Mouse (Mus musculus) urinary bladder, postnatal 36 days (tissue): Measurements from ENCODE around the gene Immp1l.

ENCODE experiments used
- DNase-seq, 2 experiments: peaks; one replicate each; pipeline ENCODE4 v3.0.0; 2022; ENCODE audit warnings: low spot score in 2 of 2, mixed read lengths in 1 of 2

Gene Immp1l

DNA sequence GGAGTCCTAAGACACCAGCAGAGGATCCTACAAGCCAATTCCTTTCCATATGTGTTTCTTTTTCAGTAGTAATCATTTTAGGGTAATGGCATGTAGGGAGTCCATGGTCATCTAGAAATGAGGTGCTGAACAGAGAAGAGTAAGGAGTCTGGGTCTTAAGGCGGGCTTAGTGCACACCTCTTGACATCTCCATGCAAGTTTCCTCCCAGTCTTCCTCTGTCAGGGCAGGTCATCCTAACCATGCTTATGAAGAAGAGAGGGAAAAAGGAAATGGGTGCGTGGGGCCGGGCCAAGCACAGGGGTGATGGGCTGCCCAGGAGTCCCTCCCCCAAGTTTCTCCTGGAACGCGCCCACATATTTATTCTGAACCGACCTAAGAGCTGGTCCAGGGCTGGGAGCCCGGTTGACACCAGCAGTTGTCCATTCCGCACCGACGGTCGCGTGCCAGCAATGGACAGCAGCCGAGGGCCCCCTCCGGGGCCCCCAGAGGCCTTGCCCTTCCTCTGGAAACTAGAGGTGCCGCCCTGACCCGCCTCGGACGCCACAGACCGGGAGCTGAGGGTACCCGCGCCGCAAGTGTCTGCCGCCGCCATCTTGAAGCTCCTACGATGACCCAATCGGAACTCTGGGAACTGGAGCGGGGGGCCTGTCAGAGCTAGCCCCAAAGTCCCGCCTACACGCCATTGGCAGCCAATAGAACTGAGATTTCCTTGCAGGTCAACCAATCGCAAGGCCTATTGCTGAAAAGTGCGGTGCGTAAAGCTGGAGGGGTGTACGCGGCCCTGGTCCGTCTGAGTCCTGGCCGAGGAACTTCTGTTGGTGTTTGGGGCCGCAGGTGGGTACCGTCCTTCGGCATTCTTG, at the start of gene Immp1l, which contains the start of gene Elp4:
Gene Immp1l (plus strand): TSS at position 743 of the 861 bp plus-strand sequence.
Gene Elp4 (minus strand): TSS at position 669 of the 861 bp plus-strand sequence.
- DNase-seq = peak; percentile 97

DNA sequence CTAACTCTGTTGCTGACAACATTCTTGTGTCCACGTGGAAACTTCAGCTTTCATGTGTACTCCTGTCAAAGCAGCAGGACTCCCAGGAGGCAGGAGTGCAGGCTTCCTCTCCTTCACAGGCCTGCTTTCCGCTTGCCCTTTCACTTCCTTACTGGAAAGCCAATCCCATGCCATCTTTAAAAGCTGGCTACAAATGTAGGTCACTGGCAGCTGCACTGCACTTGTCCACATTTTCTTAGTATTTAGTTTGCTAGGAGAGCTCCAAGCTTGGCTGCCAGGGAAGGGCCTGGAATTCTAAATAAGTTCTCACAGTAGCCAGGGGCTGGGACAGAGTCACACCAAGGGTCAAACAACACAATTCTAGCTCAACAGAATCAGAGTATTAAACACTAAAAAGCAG, 49.7 kb upstream of the Immp1l start:
- DNase-seq = peak in 1 of 2 experiments; percentile 12

DNA sequence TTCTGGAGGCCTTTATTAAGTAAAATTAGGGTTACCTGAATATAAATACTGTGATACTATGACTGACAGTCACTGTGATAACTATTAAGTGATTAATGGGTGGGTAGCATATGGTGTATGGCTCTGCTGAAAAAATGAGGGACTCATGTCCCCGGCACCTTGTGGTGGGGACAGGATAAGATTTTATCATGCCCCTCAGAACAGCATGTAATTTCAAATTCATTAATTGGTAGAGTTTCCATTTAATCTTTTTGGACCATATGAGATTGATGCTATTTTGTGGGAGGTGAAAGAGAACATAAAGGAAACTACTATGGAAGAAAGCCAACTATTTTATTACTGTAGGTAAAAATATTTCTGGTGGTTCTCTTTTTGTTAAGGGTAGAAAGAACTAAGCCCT, 31.0 kb upstream of the Immp1l start:
- no peak for DNase-seq

DNA sequence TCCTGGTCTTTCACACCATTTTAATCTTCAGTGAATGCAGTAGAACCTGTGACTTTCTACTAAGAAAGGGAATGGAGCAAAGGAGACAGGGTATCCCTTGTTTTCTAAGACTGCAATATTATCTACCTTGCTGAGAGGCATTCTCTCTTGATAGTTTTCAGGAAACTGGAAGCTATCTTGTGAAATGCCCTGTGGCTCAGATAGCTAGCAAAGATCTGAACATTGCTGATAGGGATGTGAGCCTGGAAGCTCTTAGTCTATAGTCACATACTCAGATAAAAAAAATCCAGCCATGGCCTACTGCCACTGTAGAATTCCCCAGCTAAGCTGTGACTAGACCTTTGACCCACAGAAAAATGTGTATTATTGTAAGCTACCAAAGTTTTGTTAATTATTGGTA, 13.6 kb upstream of the Immp1l start:
- DNase-seq = no peak

DNA sequence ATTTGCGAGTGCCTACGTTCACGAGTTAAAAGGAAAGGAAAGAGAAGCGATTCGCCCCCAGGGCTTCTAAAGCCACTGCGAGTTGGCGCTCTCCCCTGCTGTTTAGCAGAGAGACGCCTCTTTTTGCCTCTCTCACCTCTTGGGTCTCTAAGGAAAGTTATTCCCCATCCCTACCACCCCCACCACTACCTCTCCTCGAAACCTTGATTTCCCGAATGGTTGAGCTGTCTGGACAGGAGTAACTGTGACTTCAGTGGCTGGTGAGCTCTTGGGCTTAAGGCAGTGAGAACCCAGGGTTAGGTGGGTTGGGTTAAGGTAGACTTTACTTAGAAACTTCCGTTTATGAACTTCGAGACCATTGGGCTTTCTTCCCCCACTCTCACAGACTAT, 314 bp downstream of the Immp1l start:
- DNase-seq = no peak

DNA sequence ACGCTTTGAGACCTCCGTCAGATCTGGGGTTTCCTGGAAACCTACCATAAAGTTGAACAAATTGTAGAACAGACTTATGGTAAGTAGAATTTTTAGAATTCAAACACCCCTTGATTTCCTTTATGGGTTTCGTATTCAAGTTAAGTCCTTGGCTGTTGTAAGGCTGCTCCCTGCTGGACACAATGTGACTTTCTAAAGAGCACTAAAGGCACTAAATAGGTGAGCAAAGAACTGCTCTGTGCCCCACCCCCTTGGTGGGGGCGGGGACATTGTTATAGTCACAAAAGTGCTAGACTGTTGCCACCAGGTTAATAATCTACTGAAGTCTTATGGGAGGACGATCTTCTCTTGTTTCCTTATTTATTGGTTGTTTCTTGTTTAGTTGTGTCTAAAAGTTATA, 3.9 kb downstream of the Immp1l start:
- DNase-seq = no peak

DNA sequence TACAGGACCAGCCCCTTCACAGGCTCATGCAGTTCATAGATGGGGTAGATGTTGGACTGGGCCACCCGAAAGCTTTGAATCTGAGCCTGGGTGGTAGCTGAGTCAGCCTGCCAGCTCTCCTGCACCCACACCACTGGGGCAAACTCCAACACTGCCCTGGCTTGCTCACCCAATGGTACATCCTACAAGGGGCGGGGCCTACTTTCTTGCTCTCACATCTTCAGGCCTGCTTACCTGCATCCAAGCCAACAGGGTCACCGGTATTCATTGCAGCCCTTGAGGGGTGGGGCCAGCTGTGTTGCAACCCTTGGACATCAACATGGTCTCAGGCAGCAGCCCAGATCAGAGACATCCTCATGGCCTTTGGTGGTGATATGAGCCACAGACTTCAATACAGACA, 6.2 kb downstream of the Immp1l start:
- no peak for DNase-seq

DNA sequence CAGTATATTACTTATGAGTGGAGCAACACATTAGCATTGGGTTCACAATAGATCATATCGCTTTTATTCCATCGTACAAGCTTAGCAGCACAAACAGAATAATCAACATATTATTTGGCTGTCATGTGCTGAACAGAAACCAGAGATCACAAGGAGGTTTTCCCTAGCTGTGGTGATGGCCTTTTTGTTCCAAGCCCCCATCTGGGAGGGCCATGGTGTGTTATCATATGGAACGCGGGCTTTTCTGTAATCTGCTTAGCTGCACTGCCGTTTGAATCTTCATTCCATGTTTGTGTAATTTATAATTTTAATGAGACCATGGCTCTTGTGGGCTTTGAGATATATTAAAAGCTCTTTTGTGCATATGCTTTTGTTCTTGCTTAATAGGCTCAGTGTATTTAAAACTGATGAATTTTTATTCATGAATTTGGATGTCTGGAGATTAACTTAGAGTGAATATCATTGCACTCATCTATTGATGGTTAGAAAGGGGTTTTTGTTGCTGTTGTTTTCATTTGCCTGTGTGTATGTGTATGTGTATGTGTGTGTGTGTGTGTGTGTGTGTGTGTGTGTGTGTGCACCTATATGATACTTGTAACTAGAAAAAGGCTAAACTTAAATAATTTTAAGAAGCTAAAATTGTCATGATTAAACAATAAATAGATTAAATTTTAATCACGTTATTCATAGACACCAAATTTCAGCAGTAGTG, 9.4 kb downstream of the Immp1l start:
- DNase-seq = no peak

DNA sequence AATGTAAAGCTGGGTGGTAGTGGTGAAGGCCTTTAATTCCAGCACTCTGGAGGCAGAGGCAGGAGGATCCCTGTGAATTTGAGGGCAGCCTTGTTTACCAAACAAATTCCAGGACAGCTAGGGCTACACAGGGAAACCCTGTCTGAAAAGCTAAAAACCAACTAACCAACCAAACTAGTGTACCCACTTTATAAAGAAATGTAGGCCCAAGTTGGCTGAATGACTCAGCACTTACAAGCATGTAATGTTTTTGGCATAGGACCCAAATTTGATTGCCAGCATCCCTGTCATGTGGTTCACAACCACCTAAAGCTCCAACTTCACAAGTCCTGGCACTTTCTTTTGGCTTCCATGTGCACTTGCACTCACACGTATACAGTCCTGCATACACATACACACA, 12.2 kb downstream of the Immp1l start:
- DNase-seq = no peak

DNA sequence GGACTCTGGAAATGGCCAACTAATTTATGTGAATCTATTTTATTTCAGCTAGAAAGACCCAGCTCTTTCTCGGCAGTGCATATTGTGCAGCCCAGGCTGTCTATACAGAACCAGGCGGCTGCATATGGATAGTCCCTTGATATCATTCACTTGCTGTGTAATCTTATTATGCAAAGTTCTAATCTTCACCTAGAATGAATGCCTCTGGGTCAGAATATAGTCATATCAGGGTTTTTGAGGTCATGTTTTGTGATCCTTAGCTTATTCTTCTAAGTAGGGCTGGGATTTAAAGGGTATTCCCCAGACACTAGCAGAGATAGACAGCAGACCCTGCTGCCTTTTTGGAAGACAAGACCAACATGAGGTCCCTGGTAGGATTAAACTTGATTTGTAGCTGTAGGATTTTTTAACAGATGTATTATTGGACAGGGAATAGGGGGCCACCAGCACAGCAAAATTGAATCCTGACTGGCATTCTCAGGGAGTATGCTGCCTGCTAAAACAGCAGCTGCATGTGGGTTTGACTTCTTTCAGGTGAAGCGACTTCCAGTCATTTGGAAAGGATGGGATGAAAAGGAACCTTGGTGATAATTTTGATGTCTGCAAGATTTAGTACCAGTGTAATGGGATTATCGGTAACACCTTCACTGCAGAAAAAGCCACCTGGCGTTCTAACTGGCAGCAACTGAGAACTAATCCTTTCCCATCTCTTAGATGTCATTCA, 13.3 kb downstream of the Immp1l start:
- no peak for DNase-seq

DNA sequence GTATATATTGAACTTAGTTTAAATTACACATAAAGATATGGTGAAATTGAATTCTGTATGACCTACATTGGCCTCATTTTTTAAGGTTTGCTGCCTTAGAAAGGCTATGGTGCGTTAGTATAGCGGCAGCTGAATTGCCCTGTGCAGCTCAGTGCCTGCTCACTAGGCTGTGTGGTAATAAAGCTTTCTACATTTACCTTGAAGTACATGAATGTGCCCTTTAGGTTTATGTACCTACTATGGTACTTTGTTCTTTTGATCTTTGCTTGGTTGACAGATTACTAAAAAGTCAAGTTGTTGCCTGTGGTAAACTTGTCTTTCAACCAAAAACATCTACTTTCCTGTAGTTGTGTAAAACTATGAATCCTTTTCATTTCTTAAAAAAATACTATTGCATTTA, 45.7 kb downstream of the Immp1l start:
- DNase-seq = no peak

DNA sequence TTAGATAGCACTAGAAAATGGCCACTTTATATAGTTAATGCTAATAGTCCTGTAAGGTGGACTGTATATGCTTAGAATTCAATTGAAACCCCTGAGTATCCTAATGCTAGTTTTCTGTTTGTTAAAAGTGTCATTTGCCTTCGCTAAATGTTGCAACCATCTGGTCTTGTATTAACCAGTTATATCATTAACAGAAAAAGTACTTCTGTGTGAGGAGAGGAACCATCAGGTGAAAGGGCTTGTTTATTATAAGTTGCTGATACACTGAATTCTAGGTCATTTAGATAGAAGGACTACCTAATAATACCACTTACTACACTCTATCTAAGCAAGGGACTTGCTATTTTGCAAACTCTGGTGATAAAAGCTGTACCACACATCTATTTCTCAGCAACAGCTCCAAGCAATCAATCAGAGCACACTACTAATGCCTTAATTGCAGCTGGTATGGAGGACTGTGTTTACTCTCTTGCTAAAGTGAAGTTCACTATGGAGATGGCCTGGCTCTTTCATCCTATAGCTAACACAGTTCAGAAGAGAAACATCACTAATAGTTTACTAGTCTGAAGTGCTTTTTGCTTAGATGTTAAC, 47.0 kb downstream of the Immp1l start:
- DNase-seq = no peak

DNA sequence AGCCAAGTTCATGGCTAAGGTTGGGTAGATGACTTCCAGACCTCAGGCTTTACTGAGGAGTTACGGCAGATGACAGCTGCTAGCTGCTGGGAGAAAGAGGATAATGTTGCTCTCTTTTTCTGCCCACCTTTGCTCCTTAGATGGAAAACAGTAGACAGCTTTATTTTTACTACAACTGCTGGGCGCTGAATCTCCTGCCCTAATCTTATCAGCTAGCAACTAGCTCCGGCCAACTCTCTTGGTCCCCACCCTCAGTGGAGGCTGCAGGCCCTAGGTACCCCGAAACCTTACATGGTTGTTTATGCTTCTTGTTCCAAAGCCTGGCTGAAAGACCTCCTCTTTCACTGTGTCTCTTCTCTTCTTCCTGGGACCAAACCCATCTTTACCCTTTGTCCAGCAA, 49.4 kb downstream of the Immp1l start:
- DNase-seq = no peak

DNA sequence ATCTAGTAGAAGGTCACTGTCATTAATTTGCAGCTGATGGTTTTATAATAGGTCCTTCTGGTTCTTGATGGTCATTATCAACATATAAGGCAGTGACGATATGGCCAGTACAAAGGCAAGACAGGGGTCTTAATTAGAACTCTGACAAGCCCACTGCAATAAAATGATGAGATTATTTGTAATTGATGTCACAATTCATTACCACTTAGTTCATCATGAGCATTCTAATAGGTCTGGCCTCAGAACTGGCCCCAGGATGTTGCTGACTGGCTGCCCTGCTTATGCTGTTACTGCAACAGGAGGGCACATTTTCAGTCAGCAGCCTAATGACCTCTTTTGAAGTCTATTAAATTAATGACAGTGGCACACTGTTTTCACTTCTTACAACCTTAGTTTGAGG, 59.0 kb downstream of the Immp1l start:
- DNase-seq = no peak

DNA sequence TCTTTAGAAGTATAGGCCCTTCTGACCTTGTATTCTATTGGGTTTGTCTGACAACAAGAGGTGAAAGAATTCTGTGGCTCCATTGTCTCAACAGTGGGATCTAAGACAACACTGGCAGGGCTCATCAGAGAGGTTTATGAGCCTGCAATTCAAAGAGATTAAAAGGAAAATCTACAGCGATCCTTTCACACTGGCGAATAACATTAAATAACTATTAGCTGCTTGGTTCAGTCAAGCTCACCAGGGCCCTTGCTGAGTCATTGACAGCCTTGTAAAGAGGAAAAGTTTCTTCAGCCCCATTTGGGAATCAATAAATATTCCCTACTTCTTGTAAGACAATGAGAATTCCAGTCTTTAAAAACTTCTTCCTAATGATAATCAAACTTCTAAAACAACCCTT, 69.5 kb downstream of the Immp1l start:
- no peak for DNase-seq

DNA sequence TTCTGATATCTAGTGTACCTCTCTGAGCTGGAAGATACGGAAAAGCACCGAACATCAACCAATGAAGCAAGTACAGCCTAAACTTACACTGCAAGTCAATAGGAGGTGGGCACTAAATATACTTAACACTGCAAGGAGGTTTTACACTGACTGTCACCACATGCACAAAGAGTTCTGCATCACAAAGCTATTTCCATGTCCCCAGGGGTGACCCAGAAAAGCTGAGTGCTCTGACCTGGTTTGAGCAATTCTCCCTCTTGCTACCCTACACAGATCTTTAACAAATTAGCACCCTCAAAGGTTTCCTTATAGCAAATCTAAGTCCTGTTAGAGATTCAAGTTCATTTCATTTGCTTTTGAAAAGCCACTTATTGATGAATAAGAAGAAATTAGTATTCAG, 73.6 kb downstream of the Immp1l start:
- DNase-seq = no peak

DNA sequence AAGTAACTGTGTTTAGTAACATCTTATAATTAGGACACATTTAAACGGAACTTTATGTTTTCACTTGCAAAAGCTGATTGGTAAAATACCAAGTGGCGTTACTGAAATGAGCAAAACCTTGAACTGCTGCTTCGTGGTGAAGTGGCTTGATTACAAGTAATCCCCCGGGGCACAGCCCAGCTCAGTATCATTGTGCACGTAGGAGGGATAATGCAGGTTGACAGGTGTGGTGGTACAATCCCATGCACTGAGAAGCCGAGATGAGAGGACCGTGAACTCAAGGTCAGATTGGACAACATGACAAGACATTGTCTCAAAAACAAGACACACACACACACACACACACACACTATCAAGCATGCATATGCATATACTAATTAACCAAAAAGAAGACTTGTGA, 80.8 kb downstream of the Immp1l start:
- DNase-seq = no peak

DNA sequence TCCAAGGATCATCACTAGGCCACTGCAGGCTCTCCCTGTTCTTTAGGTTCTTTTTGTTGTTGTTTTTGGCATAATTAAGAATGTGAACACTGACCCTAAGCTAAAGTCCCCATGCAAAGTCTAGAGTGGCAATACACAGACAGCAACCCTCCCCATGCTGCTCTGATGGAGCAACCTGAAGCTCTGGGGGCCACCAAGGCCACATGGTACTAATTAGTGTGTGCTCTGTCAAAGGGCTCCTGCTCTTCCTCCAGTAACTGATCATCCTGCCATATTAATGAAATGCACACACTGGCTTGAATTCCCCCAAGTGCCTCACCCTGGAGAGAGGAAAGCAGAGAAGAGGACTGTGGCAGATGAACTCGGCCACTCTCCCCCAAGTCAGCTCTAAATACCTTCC, 82.7 kb downstream of the Immp1l start:
- DNase-seq = no peak

DNA sequence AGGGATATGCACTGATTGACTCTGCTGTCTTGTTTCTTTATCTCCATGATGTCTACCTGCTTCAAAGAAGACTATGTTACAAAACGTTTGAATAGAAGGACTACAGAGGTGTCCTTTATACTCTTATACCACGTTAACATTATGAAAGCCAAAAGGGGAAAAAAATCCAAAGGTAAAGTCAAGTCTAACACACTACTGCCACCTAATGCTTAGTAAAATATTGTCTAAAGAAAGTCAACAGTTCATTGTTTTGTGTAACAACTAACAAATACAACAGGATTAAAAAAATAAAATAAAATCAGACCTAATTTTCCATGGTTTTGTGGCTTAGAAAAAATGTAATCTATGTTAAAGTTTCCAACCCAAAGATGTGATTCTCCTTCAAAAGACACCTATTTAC, 83.6 kb downstream of the Immp1l start:
- no peak for DNase-seq

DNA sequence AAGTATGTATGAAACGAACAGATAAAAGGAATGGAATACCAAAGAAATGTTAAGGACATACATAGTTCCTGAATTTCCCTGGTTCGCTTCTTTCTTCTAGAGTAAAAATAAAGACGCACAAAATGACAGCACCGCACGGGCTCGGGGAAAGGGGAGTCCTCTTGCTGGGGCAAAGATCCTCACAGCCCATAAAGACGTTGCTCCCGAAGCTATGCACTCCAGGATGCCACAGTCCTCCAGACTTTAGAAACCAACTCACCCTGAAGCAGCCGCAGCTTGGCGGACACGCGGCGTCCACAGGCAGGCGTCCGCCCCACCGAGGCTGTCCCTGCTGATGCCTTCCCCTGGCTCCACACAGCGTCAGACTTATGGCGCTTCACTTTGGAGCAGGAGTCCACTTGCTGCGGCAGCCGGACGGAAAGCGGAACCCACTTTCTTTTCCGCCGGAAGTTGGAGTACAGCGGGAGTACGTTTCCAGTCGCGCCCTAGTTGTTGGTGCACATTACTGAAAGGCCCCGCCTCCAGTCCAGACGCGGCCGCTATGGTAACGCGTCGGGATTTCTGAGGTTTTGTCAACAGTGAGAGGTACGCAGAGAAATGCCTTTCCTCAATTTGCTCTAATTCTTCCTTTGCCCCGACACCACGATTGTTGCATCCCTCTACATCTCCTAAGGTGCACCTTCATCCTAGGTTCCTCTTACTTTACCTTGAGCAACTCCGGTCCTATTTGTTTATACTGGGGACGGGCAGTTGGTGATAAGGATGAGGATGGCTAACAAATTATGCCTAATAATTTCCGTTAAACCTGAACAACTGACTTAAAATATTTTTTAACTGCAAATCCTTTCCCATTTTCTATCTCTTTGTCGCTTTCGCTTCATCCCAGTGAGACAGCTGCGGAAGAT, 98.6 kb downstream of the Immp1l start, which contains the start of gene Dnajc24:
Gene Dnajc24 (minus strand): TSS at position 715 of the 905 bp plus-strand sequence.
- peak; percentile 88 for DNase-seq

DNA sequence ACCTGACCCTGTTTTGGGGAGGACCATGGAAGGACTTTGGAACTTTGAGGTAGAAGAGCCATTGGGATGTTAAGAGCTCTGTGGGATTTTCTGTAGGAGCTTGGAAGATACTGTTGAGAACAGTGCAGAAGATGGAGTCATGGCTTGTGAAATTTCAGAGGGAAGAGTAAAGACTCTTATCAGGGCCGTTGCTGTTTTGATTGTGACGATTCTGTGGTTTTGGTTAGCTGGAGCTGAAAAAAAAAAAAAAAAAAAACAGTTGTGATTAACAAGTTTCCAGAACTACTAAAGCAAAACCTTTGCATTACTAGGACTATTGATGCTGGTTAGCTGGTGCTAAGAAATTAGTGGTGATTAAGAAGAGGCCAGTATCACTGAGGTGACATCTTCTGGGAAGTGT, 104.0 kb downstream of the Immp1l start:
- no peak for DNase-seq
